Mouse (Mus musculus): ENCODE data around the gene Grap.

DNA sequence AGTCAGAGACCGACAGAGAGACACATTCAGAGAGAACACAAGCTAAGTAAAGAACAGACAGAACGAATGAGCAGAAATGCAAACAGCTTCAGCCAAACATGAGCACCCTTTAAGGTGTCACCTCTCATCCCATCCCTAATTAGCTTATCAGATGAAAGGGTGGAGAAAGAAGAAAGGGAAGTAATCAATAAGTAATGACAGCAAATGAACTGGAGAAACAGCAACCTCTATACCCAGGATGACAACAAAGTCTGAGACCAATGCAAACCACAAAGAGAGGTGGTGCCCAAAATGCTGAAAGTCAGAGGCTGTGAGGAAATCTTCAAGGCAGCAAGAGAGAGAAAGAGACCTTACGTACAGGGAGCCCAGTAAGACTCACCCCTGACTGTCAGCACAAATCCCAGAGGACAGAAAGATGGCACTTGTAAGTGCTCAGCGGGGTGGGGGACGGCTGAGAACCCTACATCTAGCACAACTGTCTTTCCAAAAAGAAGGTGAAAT, 7.7 kb upstream of the Grap start:
- no peak for TF ChIP-seq CTCF (IDR thresholded peaks at IDR 0.05; ENCODE audit: control insufficient read depth, insufficient read depth, insufficient read length)
- no peak for TF ChIP-seq MYOG (IDR thresholded peaks at IDR 0.05; ENCODE audit: control insufficient read depth, extremely low read depth, insufficient read length)
- no peak for TF ChIP-seq CEBPB (IDR thresholded peaks at IDR 0.05; ENCODE audit: low read depth)
- no peak for TF ChIP-seq MAX (IDR thresholded peaks at IDR 0.05)
- TF ChIP-seq USF1 (IDR thresholded peaks at IDR 0.05; ENCODE audit: low read depth), result no peak
- no peak for TF ChIP-seq MYOD1 (IDR thresholded peaks at IDR 0.05; ENCODE audit: control insufficient read depth, insufficient read length, low read depth)
